Mouse (Mus musculus) right cerebral cortex, adult 2 months (tissue): ENCODE results near the gene Gm39115.
A peak's percentile ranks its signal among the peaks of the same experiment; 100 is the strongest.

ENCODE experiments used
- DNase-seq, 2 experiments: peaks; one replicate each; pipeline ENCODE4 v3.0.0; 2021 to 2022; ENCODE audit warnings: low spot score in 2 of 2

Gm39115 gene

GRCm38 (mm10) chr7:142095183-142095931 lies 40.5 kb downstream of the Gm39115 start, which contains the start of gene Dusp8:
TSS of gene Dusp8 (minus strand) at chr7:142095843.
- peak; percentile 94 for DNase-seq

- peak; percentile 71 to 81 for DNase-seq
Measured at GRCm38 (mm10) chr7:142094301-142095143, 41.3 kb downstream of the Gm39115 start.

- DNase-seq: no peak
Measured at GRCm38 (mm10) chr7:142093696-142094240, 42.1 kb downstream of the Gm39115 start.

GRCm38 (mm10) chr7:142092991-142093390 lies 42.8 kb downstream of the Gm39115 start:
- no peak for DNase-seq

- peak; percentile 60 to 71 for DNase-seq
Measured at GRCm38 (mm10) chr7:142091848-142092247, 44.0 kb downstream of the Gm39115 start.

GRCm38 (mm10) chr7:142089648-142090447 lies 46.0 kb downstream of the Gm39115 start:
- no peak for DNase-seq

GRCm38 (mm10) chr7:142088886-142089285 lies 46.9 kb downstream of the Gm39115 start:
- peak; percentile 63 to 64 for DNase-seq

- DNase-seq: no peak
Measured at GRCm38 (mm10) chr7:142087069-142087652, 48.7 kb downstream of the Gm39115 start.

DNA sequence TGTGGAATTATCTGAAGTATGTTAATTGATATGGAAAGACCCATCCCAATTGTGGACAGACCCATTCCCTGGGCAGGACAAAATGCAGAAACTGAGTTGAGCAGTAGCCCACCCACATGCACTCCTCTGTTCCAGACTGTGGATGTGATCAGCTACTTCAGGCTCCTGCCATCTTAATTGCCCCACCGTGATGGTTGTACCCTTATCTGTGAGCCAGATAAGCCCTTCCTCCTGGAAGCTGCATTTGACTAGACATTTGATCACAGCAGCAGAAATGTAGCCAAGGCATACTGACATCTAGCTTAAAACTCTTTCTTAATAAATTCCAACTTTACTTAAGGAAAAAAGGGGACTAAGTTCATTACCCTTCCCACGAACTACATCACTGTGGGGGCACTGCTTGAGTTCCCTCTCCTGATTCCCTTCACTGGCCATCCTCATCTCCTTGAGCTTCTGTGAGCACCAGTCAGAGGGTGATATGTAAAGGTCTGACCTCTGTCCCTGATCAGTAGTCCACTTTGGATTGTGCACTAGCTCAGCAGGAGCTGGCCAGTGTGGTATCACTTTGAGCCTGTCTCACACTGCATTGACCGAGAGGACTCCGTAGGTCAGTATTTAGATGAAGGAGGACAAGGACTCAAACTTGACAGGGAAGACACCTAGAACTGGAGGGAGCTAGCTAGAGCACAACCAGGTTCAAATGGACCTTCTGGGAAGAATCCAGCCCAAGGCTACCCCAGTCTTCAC lies 49.5 kb downstream of the Gm39115 start:
- no peak for DNase-seq
